Mouse (Mus musculus): ENCODE data around the gene Prrxl1.

The Prrxl1 gene

GRCm38 (mm10) chr14:32599290-32600041 lies at the start of gene Prrxl1:
Gene Prrxl1, plus strand, starts transcription at chr14:32599407.
- no peak for DNase-seq (ENCODE audit: low spot score)

GRCm38 (mm10) chr14:32551854-32552253 lies 47.4 kb upstream of the Prrxl1 start:
- DNase-seq (ENCODE audit: low spot score), result no peak

- no peak for DNase-seq (ENCODE audit: low spot score)
Measured at GRCm38 (mm10) chr14:32553198-32553903, 45.9 kb upstream of the Prrxl1 start.

- DNase-seq (ENCODE audit: low spot score), result no peak
Measured at GRCm38 (mm10) chr14:32554860-32555526, 44.2 kb upstream of the Prrxl1 start.

GRCm38 (mm10) chr14:32561428-32561827 lies 37.8 kb upstream of the Prrxl1 start:
- DNase-seq (ENCODE audit: low spot score), result no peak

GRCm38 (mm10) chr14:32563661-32564060 lies 35.5 kb upstream of the Prrxl1 start:
- no peak for DNase-seq (ENCODE audit: low spot score)

GRCm38 (mm10) chr14:32572519-32572918 lies 26.7 kb upstream of the Prrxl1 start:
- no peak for DNase-seq (ENCODE audit: low spot score)

- DNase-seq (ENCODE audit: low spot score), result no peak
Measured at GRCm38 (mm10) chr14:32578420-32578819, 20.8 kb upstream of the Prrxl1 start.

GRCm38 (mm10) chr14:32583696-32584095 lies 15.5 kb upstream of the Prrxl1 start:
- DNase-seq (ENCODE audit: low spot score), result no peak

GRCm38 (mm10) chr14:32587013-32587784 lies 12.0 kb upstream of the Prrxl1 start:
- peak; percentile 37 for DNase-seq (ENCODE audit: low spot score)

- DNase-seq (ENCODE audit: low spot score), result no peak
Measured at GRCm38 (mm10) chr14:32590377-32590776, 8.8 kb upstream of the Prrxl1 start.

- no peak for DNase-seq (ENCODE audit: low spot score)
Measured at GRCm38 (mm10) chr14:32597232-32598231, 1.7 kb upstream of the Prrxl1 start.

GRCm38 (mm10) chr14:32598437-32599219 lies 579 bp upstream of the Prrxl1 start:
- no peak for DNase-seq (ENCODE audit: low spot score)

- no peak for DNase-seq (ENCODE audit: low spot score)
Measured at GRCm38 (mm10) chr14:32600110-32600509, 903 bp downstream of the Prrxl1 start.

GRCm38 (mm10) chr14:32605508-32605907 lies 6.3 kb downstream of the Prrxl1 start:
- no peak for DNase-seq (ENCODE audit: low spot score)

- DNase-seq (ENCODE audit: low spot score), result no peak
Measured at GRCm38 (mm10) chr14:32606316-32606715, 7.1 kb downstream of the Prrxl1 start.

- DNase-seq (ENCODE audit: low spot score), result peak; percentile 5
Measured at GRCm38 (mm10) chr14:32609392-32609791, 10.2 kb downstream of the Prrxl1 start.

GRCm38 (mm10) chr14:32617253-32617652 lies 18.0 kb downstream of the Prrxl1 start:
- DNase-seq (ENCODE audit: low spot score), result no peak

- DNase-seq (ENCODE audit: low spot score), result no peak
Measured at GRCm38 (mm10) chr14:32624245-32624644, 25.0 kb downstream of the Prrxl1 start.

GRCm38 (mm10) chr14:32624811-32625210 lies 25.6 kb downstream of the Prrxl1 start:
- DNase-seq (ENCODE audit: low spot score), result no peak
